16 mouse cellular contexts compared by ENCODE assay signal in the genomic region with DNA sequence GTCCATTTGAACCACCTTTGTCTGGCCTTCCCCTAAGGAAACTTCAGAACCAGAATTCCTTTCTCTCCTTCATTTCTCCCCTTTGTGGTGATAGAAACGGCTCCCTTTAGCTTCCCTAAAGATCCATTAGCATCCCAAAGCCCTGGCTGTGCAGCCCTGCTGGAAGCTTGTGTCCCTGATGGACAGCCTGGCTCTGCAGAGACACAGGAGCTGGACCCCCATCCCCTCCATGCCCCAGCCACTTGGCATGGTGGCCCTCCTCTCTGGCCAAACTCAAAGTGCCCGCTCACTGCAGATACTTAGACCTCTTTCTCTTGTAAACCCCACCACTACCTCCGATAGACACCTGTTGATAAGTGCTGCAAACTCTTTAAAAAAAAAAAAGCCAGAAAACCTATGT. TPM values are rescaled to one million over a fixed set of nuclear protein-coding genes. Genes with fewer than 3 reads are reported as not detected.
A peak's percentile ranks its signal among the peaks of the same experiment; 100 is the strongest.
DNase-seq lines count a peak whose midpoint lies in the region; ATAC-seq lines count a peak whose summit lies in the region.
"Had no signal": no experiment of that assay in that cellular context is flagged by ENCODE, and none has a peak within 500 bp of the region (broad histone marks: within the 10 kb centered on the region; RNA-seq: fewer than 3 reads in every experiment).

No protein-coding gene starts in this region.

- no peaks in the 10 kb centered on the region for H3K9me3 ChIP-seq in hindbrain, embryonic 16.5 days (ENCODE audit: control insufficient read depth, low read length)
- no peaks in the 10 kb centered on the region for H3K9me3 ChIP-seq in hindbrain, embryonic 14.5 days (ENCODE audit: control insufficient read depth, low read length)

- peak; percentile 56; the same call in 1 of the 2 replicates for ATAC-seq in hindbrain, embryonic 16.5 days
- no peak for ATAC-seq in hindbrain, embryonic 14.5 days (ENCODE audit: low FRiP score)
- ATAC-seq: activated CD4-positive, CD25-positive, alpha-beta regulatory T cell, adult 4 months; CD4-positive, CD25-positive, alpha-beta regulatory T cell, adult 4 months; Patski had no signal

- H3K36me3 ChIP-seq in hindbrain, embryonic 16.5 days (ENCODE audit: control insufficient read depth, insufficient read depth, low read length) = no peaks in the 10 kb centered on the region
- no peaks in the 10 kb centered on the region for H3K36me3 ChIP-seq in hindbrain, embryonic 14.5 days (replicated peaks; ENCODE audit: control insufficient read depth, insufficient read depth)
- H3K36me3 ChIP-seq: G1E had no signal

- no peaks in the 10 kb centered on the region for H3K27me3 ChIP-seq in hindbrain, embryonic 16.5 days (replicated peaks; ENCODE audit: control insufficient read depth, insufficient read depth, low read length)
- no peaks in the 10 kb centered on the region for H3K27me3 ChIP-seq in hindbrain, embryonic 14.5 days (ENCODE audit: control insufficient read depth, insufficient read depth, low read length)
- H3K27me3 ChIP-seq: CH12.LX, Patski had no signal

- H3K4me3 ChIP-seq in hindbrain, embryonic 16.5 days (ENCODE audit: low read length) = no peak overlapping the region
- H3K4me3 ChIP-seq in hindbrain, embryonic 14.5 days (replicated peaks; ENCODE audit: low read length) = no peak overlapping the region

- no peak overlapping the region for H3K27ac ChIP-seq in hindbrain, embryonic 16.5 days (ENCODE audit: low read depth, low read length)
- H3K27ac ChIP-seq in hindbrain, embryonic 14.5 days = no peak overlapping the region

- 60% methylated on average over 3 of the region's 3 CpGs for WGBS in hindbrain, embryonic 16.5 days
- WGBS in hindbrain, embryonic 14.5 days = 53% methylated on average over 3 of the region's 3 CpGs

- H3K4me2 ChIP-seq in hindbrain, embryonic 16.5 days (ENCODE audit: low read length) = no peak overlapping the region
- no peak overlapping the region for H3K4me2 ChIP-seq in hindbrain, embryonic 14.5 days (replicated peaks)

- DNase-seq in cerebellum, postnatal 10 days = peak; percentile 23 to 54
- DNase-seq in cerebellum, postnatal 4 days (ENCODE audit: low spot score in 2 of 2) = no peak
- no peak for DNase-seq in hindbrain, embryonic 14.5 days (ENCODE audit: low spot score)
- DNase-seq: adrenal gland, adult 2 months; adrenal gland, adult 8-10 months; adrenal gland, postnatal 10 days; adrenal gland, postnatal 14 days; adrenal gland, postnatal 25 days; adrenal gland, postnatal 36 days; B cell, adult 2 months had no signal

- no peak overlapping the region for H3K9ac ChIP-seq in hindbrain, embryonic 16.5 days (ENCODE audit: low read depth, low read length)
- no peak overlapping the region for H3K9ac ChIP-seq in hindbrain, embryonic 14.5 days

- H3K4me1 ChIP-seq in hindbrain, embryonic 16.5 days (ENCODE audit: control insufficient read depth, insufficient read depth, low read depth, low read length) = peaks cover 4% of the 10 kb centered on the region
- H3K4me1 ChIP-seq in hindbrain, embryonic 14.5 days (replicated peaks; ENCODE audit: control insufficient read depth, insufficient read depth, low read length) = 0 out of 2 replicates have a peak, but pooled peaks cover 4% of the 10 kb centered on the region

RNA-seq across cellular contexts. Expression of a gene that starts 45.8 kb away (rescaled TPM):
- polyA plus RNA-seq in hindbrain, embryonic 16.5 days (2015; fragmentation: Nextera tagmentation; extraction: Ambion mirVana) = 13.3 and 21.7 TPM in 2 replicates
- polyA plus RNA-seq in hindbrain, embryonic 14.5 days (2014; fragmentation: Nextera tagmentation; extraction: Ambion mirVana) = 13.1 and 14.1 TPM in 2 replicates
- polyA plus RNA-seq: G1E had no signal

Comparison
In these comparisons a context has a peak if more than half of its experiments do, and no peak if none do; other contexts are left out.
1. DNase-seq: peak in cerebellum, postnatal 10 days (2 of 2); none in cerebellum, postnatal 4 days (0 of 2) and hindbrain, embryonic 14.5 days (single experiment).